Mouse (Mus musculus) cerebellum, postnatal 10 days (tissue): Measurements from ENCODE around the gene Slc12a8.
A peak's percentile ranks its signal among the peaks of the same experiment; 100 is the strongest.

ENCODE experiments used
- DNase-seq, 2 experiments: peaks; one replicate each; pipeline ENCODE4 v3.0.0; 2021; ENCODE audit warnings: mixed read lengths in 2 of 2

The Slc12a8 gene

GRCm38 (mm10) chr16:33621836-33622235 is 104.7 kb downstream of the Slc12a8 start:
- DNase-seq = no peak

- no peak for DNase-seq
Measured at GRCm38 (mm10) chr16:33624586-33624985, 107.5 kb downstream of the Slc12a8 start.

GRCm38 (mm10) chr16:33629539-33629938 is 112.4 kb downstream of the Slc12a8 start:
- no peak for DNase-seq

GRCm38 (mm10) chr16:33635836-33636595 is 118.9 kb downstream of the Slc12a8 start:
- peak; percentile 41 to 50 for DNase-seq

GRCm38 (mm10) chr16:33641779-33642178 is 124.7 kb downstream of the Slc12a8 start:
- DNase-seq = no peak

GRCm38 (mm10) chr16:33653116-33653515 is 136.0 kb downstream of the Slc12a8 start:
- DNase-seq = no peak

GRCm38 (mm10) chr16:33655443-33655842 is 138.3 kb downstream of the Slc12a8 start:
- no peak for DNase-seq

- no peak for DNase-seq
Measured at GRCm38 (mm10) chr16:33657191-33657590, 140.1 kb downstream of the Slc12a8 start.

- no peak for DNase-seq
Measured at GRCm38 (mm10) chr16:33658121-33658520, 141.0 kb downstream of the Slc12a8 start.

GRCm38 (mm10) chr16:33659521-33659920 is 142.4 kb downstream of the Slc12a8 start:
- peak in 1 of 2 experiments; percentile 19 for DNase-seq

GRCm38 (mm10) chr16:33660125-33660524 is 143.0 kb downstream of the Slc12a8 start:
- DNase-seq = no peak

GRCm38 (mm10) chr16:33662841-33663240 is 145.7 kb downstream of the Slc12a8 start:
- DNase-seq = no peak

- DNase-seq = no peak
Measured at GRCm38 (mm10) chr16:33666226-33666625, 149.1 kb downstream of the Slc12a8 start.

- DNase-seq = no peak
Measured at GRCm38 (mm10) chr16:33666985-33667538, 149.9 kb downstream of the Slc12a8 start.

- no peak for DNase-seq
Measured at GRCm38 (mm10) chr16:33668448-33668847, 151.3 kb downstream of the Slc12a8 start.

- no peak for DNase-seq
Measured at GRCm38 (mm10) chr16:33669072-33669471, 151.9 kb downstream of the Slc12a8 start.

GRCm38 (mm10) chr16:33670340-33670739 is 153.2 kb downstream of the Slc12a8 start:
- peak; percentile 93 to 97 for DNase-seq

GRCm38 (mm10) chr16:33670933-33671332 is 153.8 kb downstream of the Slc12a8 start:
- no peak for DNase-seq

- peak in 1 of 2 experiments; percentile 15 for DNase-seq
Measured at GRCm38 (mm10) chr16:33672188-33672587, 155.1 kb downstream of the Slc12a8 start.

GRCm38 (mm10) chr16:33672643-33673042 is 155.5 kb downstream of the Slc12a8 start:
- no peak for DNase-seq

- peak; percentile 79 to 87 for DNase-seq
Measured at GRCm38 (mm10) chr16:33673530-33674109, 156.5 kb downstream of the Slc12a8 start.

- DNase-seq = peak; percentile 54 to 66
Measured at GRCm38 (mm10) chr16:33675151-33675847, 158.2 kb downstream of the Slc12a8 start.

- peak in 1 of 2 experiments; percentile 21 for DNase-seq
Measured at GRCm38 (mm10) chr16:33675848-33676184, 158.7 kb downstream of the Slc12a8 start.
